Comparison of ENCODE assay signal across 22 mouse cellular contexts in the genomic region with DNA sequence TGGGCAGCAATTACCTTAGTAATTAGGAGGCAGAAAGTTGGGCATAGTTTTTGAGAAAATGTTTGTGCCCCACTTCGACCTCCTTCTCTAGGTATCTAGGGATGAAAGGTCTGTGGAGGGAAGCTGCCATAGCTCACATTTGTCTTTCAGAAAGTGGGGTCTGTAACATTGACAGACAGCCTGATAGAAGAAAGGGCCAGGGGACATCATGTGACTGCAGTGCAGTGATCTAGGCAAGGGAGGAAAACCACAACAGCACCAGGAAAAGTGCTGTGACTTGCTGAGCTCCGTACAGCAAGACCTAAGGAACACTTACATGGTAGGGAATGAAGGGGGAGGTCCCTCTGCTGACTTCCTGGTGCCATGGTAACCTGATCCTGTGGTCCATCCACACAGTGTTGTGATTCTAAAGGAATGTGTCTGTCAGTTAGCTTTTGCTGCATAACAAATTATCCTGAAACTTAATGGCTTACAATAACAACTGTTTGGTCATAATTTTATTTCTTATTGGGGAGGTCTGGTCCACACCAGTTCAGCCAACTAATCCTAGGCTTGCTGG. TPM values are rescaled to one million over a fixed set of nuclear protein-coding genes. Genes with fewer than 3 reads are reported as not detected.
DNase-seq lines count a peak whose midpoint lies in the region; ATAC-seq and TF ChIP-seq lines count a peak whose summit lies in the region.
"Had no signal": no experiment of that assay in that cellular context is flagged by ENCODE, and none has a peak within 500 bp of the region (broad histone marks: within the 10 kb centered on the region; RNA-seq: fewer than 3 reads in every experiment).

No protein-coding gene starts in this region.

- H3K9me3 ChIP-seq in megakaryocyte, embryonic 14.5 days: no peaks in the 10 kb centered on the region
- H3K9me3 ChIP-seq in embryonic facial prominence, embryonic 13.5 days: no peaks in the 10 kb centered on the region
- no peaks in the 10 kb centered on the region for H3K9me3 ChIP-seq in hindbrain, embryonic 13.5 days
- H3K9me3 ChIP-seq: heart, embryonic 12.5 days; hindbrain, embryonic 12.5 days; neural tube, embryonic 15.5 days had no signal

- no peak overlapping the region for H3ac ChIP-seq in myocyte (ENCODE audit: control insufficient read depth, insufficient read length)

- H3K9ac ChIP-seq in embryonic facial prominence, embryonic 13.5 days: peak overlapping the region; percentile 11; the same call in 1 of the 2 replicates
- H3K9ac ChIP-seq in hindbrain, embryonic 13.5 days: no peak overlapping the region
- H3K9ac ChIP-seq: heart, embryonic 12.5 days; hindbrain, embryonic 12.5 days; liver, postnatal 0 days; neural tube, embryonic 15.5 days had no signal

- TF ChIP-seq CTCF in kidney, adult 2 months (conservative IDR thresholded peaks at IDR 0.05; ENCODE audit: insufficient read depth, insufficient read length, low read depth, low read length): no peak

- no peak for ATAC-seq in megakaryocyte, adult 5-6 weeks (ENCODE audit: poor library complexity, severe bottlenecking)
- no peak for ATAC-seq in embryonic facial prominence, embryonic 13.5 days (ENCODE audit: insufficient number of reproducible peaks, insufficient read depth, low FRiP score, low TSS enrichment, low read depth)
- no peak for ATAC-seq in hindbrain, embryonic 13.5 days (ENCODE audit: low FRiP score)
- ATAC-seq: inflammation-experienced regulatory T-cells, adult 6 months; liver, postnatal 0 days had no signal

- H3K4me1 ChIP-seq in kidney, adult 2 months (ENCODE audit: control insufficient read depth, insufficient read depth, low read length): peaks cover 10% of the 10 kb centered on the region; the same call in 1 of the 2 replicates
- H3K4me1 ChIP-seq in megakaryocyte, embryonic 14.5 days: peaks cover 55% of the 10 kb centered on the region
- H3K4me1 ChIP-seq in embryonic facial prominence, embryonic 13.5 days: peaks cover 23% of the 10 kb centered on the region
- H3K4me1 ChIP-seq in hindbrain, embryonic 13.5 days (replicated peaks): peaks cover 14% of the 10 kb centered on the region

- H3K27ac ChIP-seq in kidney, adult 2 months (ENCODE audit: insufficient read depth, low read depth, low read length): 0 out of 2 replicates have a peak overlapping the region, but pooled peaks have one; percentile 16
- no peak overlapping the region for H3K27ac ChIP-seq in embryonic facial prominence, embryonic 13.5 days
- H3K27ac ChIP-seq in hindbrain, embryonic 13.5 days: no peak overlapping the region
- H3K27ac ChIP-seq: hindbrain, embryonic 12.5 days; neural tube, embryonic 15.5 days had no signal

- H3K79me2 ChIP-seq in myocyte (ENCODE audit: control insufficient read depth, insufficient read depth): peaks cover 5% of the 10 kb centered on the region

- H3K4me3 ChIP-seq in kidney, adult 2 months (ENCODE audit: insufficient read depth, low read depth, low read length): no peak overlapping the region
- peak overlapping the region; percentile 65 for H3K4me3 ChIP-seq in megakaryocyte, embryonic 14.5 days (replicated peaks)
- no peak overlapping the region for H3K4me3 ChIP-seq in embryonic facial prominence, embryonic 13.5 days
- no peak overlapping the region for H3K4me3 ChIP-seq in myocyte
- no peak overlapping the region for H3K4me3 ChIP-seq in hindbrain, embryonic 13.5 days
- H3K4me3 ChIP-seq: heart, embryonic 12.5 days; hindbrain, embryonic 12.5 days; neural tube, embryonic 15.5 days had no signal

- WGBS in kidney, adult 2 months: 67% methylated on average over 2 of the region's 2 CpGs
- WGBS in embryonic facial prominence, embryonic 13.5 days: 54% methylated on average over 2 of the region's 2 CpGs
- WGBS in hindbrain, embryonic 13.5 days: 64% methylated on average over 2 of the region's 2 CpGs

- H3K36me3 ChIP-seq in kidney, adult 2 months (ENCODE audit: control insufficient read depth, insufficient read depth, low read length): no peaks in the 10 kb centered on the region; the same call in 1 of the 2 replicates
- peaks cover 23% of the 10 kb centered on the region for H3K36me3 ChIP-seq in megakaryocyte, embryonic 14.5 days (replicated peaks; ENCODE audit: low read length)
- H3K36me3 ChIP-seq in embryonic facial prominence, embryonic 13.5 days: peaks cover 26% of the 10 kb centered on the region
- no peaks in the 10 kb centered on the region for H3K36me3 ChIP-seq in myocyte (ENCODE audit: control insufficient read depth, insufficient read depth)
- H3K36me3 ChIP-seq in hindbrain, embryonic 13.5 days: peaks cover 32% of the 10 kb centered on the region

- H3K4me2 ChIP-seq in embryonic facial prominence, embryonic 13.5 days: no peak overlapping the region
- H3K4me2 ChIP-seq in myocyte (ENCODE audit: low read depth): peak overlapping the region; percentile 52
- no peak overlapping the region for H3K4me2 ChIP-seq in hindbrain, embryonic 13.5 days
- H3K4me2 ChIP-seq: heart, embryonic 12.5 days; hindbrain, embryonic 12.5 days; neural tube, embryonic 15.5 days had no signal

- no peaks in the 10 kb centered on the region for H3K27me3 ChIP-seq in kidney, adult 2 months (replicated peaks; ENCODE audit: control insufficient read depth, insufficient read depth, low read length)
- H3K27me3 ChIP-seq in megakaryocyte, embryonic 14.5 days (replicated peaks): no peaks in the 10 kb centered on the region
- H3K27me3 ChIP-seq in embryonic facial prominence, embryonic 13.5 days: no peaks in the 10 kb centered on the region
- H3K27me3 ChIP-seq in myocyte (ENCODE audit: control insufficient read depth, insufficient read depth, insufficient read length): no peaks in the 10 kb centered on the region
- no peaks in the 10 kb centered on the region for H3K27me3 ChIP-seq in hindbrain, embryonic 13.5 days
- H3K27me3 ChIP-seq: heart, embryonic 12.5 days; hindbrain, embryonic 12.5 days; neural tube, embryonic 15.5 days had no signal

- DNase-seq in kidney, adult 2 months: no peak
- DNase-seq in kidney, postnatal 36 days: no peak
- DNase-seq in adipocyte (ENCODE audit: low spot score): no peak
- DNase-seq: adrenal gland, adult 8-10 months; B cell, adult 2 months; cerebellum, adult 8-10 months; heart, postnatal 14 days; kidney, postnatal 4 days; layer of hippocampus, postnatal 36 days; liver, postnatal 0 days; midbrain, embryonic 14.5 days; right cerebral cortex, postnatal 14 days; thymus, postnatal 36 days had no signal

- no peak for TF ChIP-seq POLR2A in kidney, adult 2 months (IDR thresholded peaks at IDR 0.05; ENCODE audit: low read depth, low read length)
- no peak for TF ChIP-seq POLR2A in myocyte (IDR thresholded peaks at IDR 0.05; ENCODE audit: insufficient read length, low read depth)

TF ChIP-seq in myocyte, 11 proteins besides CTCF, POLR2A, EP300 and RAD21:
- TF ChIP-seq POLR2AphosphoS2 (IDR thresholded peaks at IDR 0.05; ENCODE audit: insufficient read length, low read depth): no peak
- TF ChIP-seq USF1 (IDR thresholded peaks at IDR 0.05; ENCODE audit: low read depth): peak; percentile 58
- TF ChIP-seq MYOD1 (IDR thresholded peaks at IDR 0.05; ENCODE audit: control insufficient read depth in 1 of 3, insufficient read length in 2 of 3, low read depth in 2 of 3): no peak
- no peak for TF ChIP-seq TCF12 (IDR thresholded peaks at IDR 0.05; ENCODE audit: insufficient read depth, poor library complexity, severe bottlenecking)

RNA-seq across cellular contexts. Expression of a gene that starts 5.3 kb away (rescaled TPM):
- polyA plus RNA-seq in kidney, adult 2 months (2012; rRNA removed): 3.7 and 6.9 TPM in 2 replicates
- polyA plus RNA-seq in megakaryocyte, embryonic 14.5 days (2012; ENCODE audit: insufficient read depth, low replicate concordance): 16.3 and 47.6 TPM in 2 replicates
- total RNA-seq in megakaryocyte, adult 5-6 weeks (2015): 26.7 and 30.0 TPM in 2 replicates
- total RNA-seq in megakaryocyte, adult 5-6 weeks (2017): 28.0 and 39.0 TPM in 2 replicates
- polyA plus RNA-seq in embryonic facial prominence, embryonic 13.5 days (2015; fragmentation: Nextera tagmentation; extraction: Ambion mirVana): 50.9 and 57.8 TPM in 2 replicates
- 8.8 TPM for polyA plus RNA-seq in myocyte (2012; fragmentation: generic; extraction: Trizol)
- 43.0 and 44.3 TPM in 2 replicates for polyA plus RNA-seq in hindbrain, embryonic 13.5 days (2015; fragmentation: Nextera tagmentation; extraction: Ambion mirVana)

RNA-seq across cellular contexts. Expression of a gene that starts 5.6 kb away (rescaled TPM):
- polyA plus RNA-seq in kidney, adult 2 months (2012; rRNA removed): 136 and 225 TPM in 2 replicates
- polyA plus RNA-seq in megakaryocyte, embryonic 14.5 days (2012; ENCODE audit: insufficient read depth, low replicate concordance): 17.1 and 27.3 TPM in 2 replicates
- 115 and 117 TPM in 2 replicates for total RNA-seq in megakaryocyte, adult 5-6 weeks (2015)
- total RNA-seq in megakaryocyte, adult 5-6 weeks (2017): 106 and 119 TPM in 2 replicates
- 195 and 200 TPM in 2 replicates for polyA plus RNA-seq in embryonic facial prominence, embryonic 13.5 days (2015; fragmentation: Nextera tagmentation; extraction: Ambion mirVana)
- 144 TPM for polyA plus RNA-seq in myocyte (2012; fragmentation: generic; extraction: Trizol)
- 194 and 200 TPM in 2 replicates for polyA plus RNA-seq in hindbrain, embryonic 13.5 days (2015; fragmentation: Nextera tagmentation; extraction: Ambion mirVana)
